ENCODE assay signal across 11 mouse cellular contexts in genomic region chr11:119034635-119035034, GRCm38 (mm10). TPM values are rescaled to one million over a fixed set of nuclear protein-coding genes. Genes with fewer than 3 reads are reported as not detected.
A peak's percentile ranks its signal among the peaks of the same experiment; 100 is the strongest.
DNase-seq lines count a peak whose midpoint lies in the region; ATAC-seq and TF ChIP-seq lines count a peak whose summit lies in the region.
"Had no signal": no experiment of that assay in that cellular context is flagged by ENCODE, and none has a peak within 500 bp of the region (broad histone marks: within the 10 kb centered on the region; RNA-seq: fewer than 3 reads in every experiment).

No protein-coding gene starts in this region.

- no peak for TF ChIP-seq CTCF in hindbrain, postnatal 0 days (IDR thresholded peaks at IDR 0.05; ENCODE audit: low read depth)

- no peak overlapping the region for H3ac ChIP-seq in myocyte (ENCODE audit: control insufficient read depth, insufficient read length)

- H3K36me3 ChIP-seq in kidney, embryonic 15.5 days = peaks cover 23% of the 10 kb centered on the region
- peaks cover 31% of the 10 kb centered on the region for H3K36me3 ChIP-seq in embryonic facial prominence, embryonic 14.5 days (ENCODE audit: control insufficient read depth, insufficient read depth, low read length)
- H3K36me3 ChIP-seq in hindbrain, postnatal 0 days (ENCODE audit: insufficient read depth, low read length) = peaks cover 18% of the 10 kb centered on the region
- H3K36me3 ChIP-seq in myocyte (ENCODE audit: control insufficient read depth, insufficient read depth) = peaks cover 5% of the 10 kb centered on the region
- H3K36me3 ChIP-seq: G1E had no signal

- 2% methylated on average over 19 of the region's 19 CpGs for WGBS in kidney, embryonic 15.5 days
- WGBS in embryonic facial prominence, embryonic 14.5 days = 3% methylated on average over 19 of the region's 19 CpGs
- 13% methylated on average over 19 of the region's 19 CpGs for WGBS in hindbrain, postnatal 0 days

- peaks cover 67% of the 10 kb centered on the region for H3K27me3 ChIP-seq in kidney, embryonic 15.5 days
- H3K27me3 ChIP-seq in embryonic facial prominence, embryonic 14.5 days (replicated peaks; ENCODE audit: control insufficient read depth, insufficient read depth, low read length) = peaks cover 47% of the 10 kb centered on the region
- H3K27me3 ChIP-seq in hindbrain, postnatal 0 days (ENCODE audit: insufficient read depth, low read length) = peaks cover 17% of the 10 kb centered on the region
- H3K27me3 ChIP-seq in myocyte (ENCODE audit: control insufficient read depth, insufficient read depth, insufficient read length) = no peaks in the 10 kb centered on the region

- H3K4me3 ChIP-seq in kidney, embryonic 15.5 days (replicated peaks) = peak overlapping the region; percentile 32
- peak overlapping the region; percentile 38 for H3K4me3 ChIP-seq in embryonic facial prominence, embryonic 14.5 days (ENCODE audit: low read depth, low read length)
- H3K4me3 ChIP-seq in hindbrain, postnatal 0 days (ENCODE audit: low read length) = no peak overlapping the region; the same call in 1 of the 2 replicates
- no peak overlapping the region for H3K4me3 ChIP-seq in myocyte

- peaks cover 5% of the 10 kb centered on the region for H3K79me2 ChIP-seq in myocyte (ENCODE audit: control insufficient read depth, insufficient read depth)

- no peak for DNase-seq in kidney, adult 8-10 months
- DNase-seq in embryonic facial prominence, embryonic 14.5 days (ENCODE audit: low spot score) = no peak
- no peak for DNase-seq in hindbrain, postnatal 0 days (ENCODE audit: low spot score)
- no peak for DNase-seq in ovary, postnatal 36 days (ENCODE audit: low spot score)
- DNase-seq in adrenal gland, postnatal 4 days (ENCODE audit: low spot score in 2 of 2) = no peak
- DNase-seq in kidney, adult 11 months = no peak

- H3K4me1 ChIP-seq in kidney, embryonic 15.5 days = peaks cover 56% of the 10 kb centered on the region
- H3K4me1 ChIP-seq in embryonic facial prominence, embryonic 14.5 days (ENCODE audit: control insufficient read depth, insufficient read depth, low read length) = peaks cover 22% of the 10 kb centered on the region
- H3K4me1 ChIP-seq in hindbrain, postnatal 0 days (ENCODE audit: insufficient read depth, low read length) = peaks cover 3% of the 10 kb centered on the region

- no peaks in the 10 kb centered on the region for H3K9me3 ChIP-seq in kidney, embryonic 15.5 days (replicated peaks)
- no peaks in the 10 kb centered on the region for H3K9me3 ChIP-seq in embryonic facial prominence, embryonic 14.5 days (ENCODE audit: control insufficient read depth, low read length)
- H3K9me3 ChIP-seq in hindbrain, postnatal 0 days (ENCODE audit: low read length) = no peaks in the 10 kb centered on the region

- peak overlapping the region; percentile 56 for H3K4me2 ChIP-seq in kidney, embryonic 15.5 days
- H3K4me2 ChIP-seq in embryonic facial prominence, embryonic 14.5 days (ENCODE audit: low read depth, low read length) = peak overlapping the region; percentile 58
- peak overlapping the region; percentile 47 for H3K4me2 ChIP-seq in hindbrain, postnatal 0 days (ENCODE audit: low read depth, low read length)
- H3K4me2 ChIP-seq in myocyte (ENCODE audit: low read depth) = peak overlapping the region; percentile 61

- no peak overlapping the region for H3K9ac ChIP-seq in kidney, embryonic 15.5 days
- H3K9ac ChIP-seq in embryonic facial prominence, embryonic 14.5 days (ENCODE audit: low read depth, low read length) = no peak overlapping the region
- H3K9ac ChIP-seq in hindbrain, postnatal 0 days (replicated peaks; ENCODE audit: low read length) = no peak overlapping the region
- H3K9ac ChIP-seq: liver, embryonic 14.5 days had no signal

- no peak for ATAC-seq in kidney, embryonic 15.5 days (replicated peaks; ENCODE audit: low FRiP score)
- ATAC-seq in embryonic facial prominence, embryonic 14.5 days (ENCODE audit: low read depth) = 0 out of 2 replicates have a peak, but pooled peaks have one; percentile 20
- no peak for ATAC-seq in hindbrain, postnatal 0 days

- TF ChIP-seq POLR2A in myocyte (IDR thresholded peaks at IDR 0.05; ENCODE audit: insufficient read length, low read depth) = no peak

- no peak overlapping the region for H3K27ac ChIP-seq in kidney, embryonic 15.5 days
- no peak overlapping the region for H3K27ac ChIP-seq in embryonic facial prominence, embryonic 14.5 days (replicated peaks; ENCODE audit: low read depth, low read length)
- no peak overlapping the region for H3K27ac ChIP-seq in hindbrain, postnatal 0 days
- H3K27ac ChIP-seq: liver, embryonic 14.5 days had no signal

TF ChIP-seq in myocyte, 11 proteins besides CTCF, POLR2A, EP300 and RAD21:
- TF ChIP-seq USF1 (IDR thresholded peaks at IDR 0.05; ENCODE audit: low read depth) = no peak
- TF ChIP-seq POLR2AphosphoS2 (IDR thresholded peaks at IDR 0.05; ENCODE audit: insufficient read length, low read depth) = no peak
- TF ChIP-seq MYOG (IDR thresholded peaks at IDR 0.05; ENCODE audit: control insufficient read depth in 1 of 3, insufficient read depth in 1 of 3, insufficient read length in 2 of 3, low read depth in 2 of 3) = no peak
- TF ChIP-seq TCF12 (IDR thresholded peaks at IDR 0.05; ENCODE audit: insufficient read depth, poor library complexity, severe bottlenecking) = no peak
- TF ChIP-seq REST (IDR thresholded peaks at IDR 0.05; ENCODE audit: insufficient read depth, insufficient read length) = no peak
- no peak for TF ChIP-seq MAX (IDR thresholded peaks at IDR 0.05; ENCODE audit: low read depth)
- no peak for TF ChIP-seq E2F4 (IDR thresholded peaks at IDR 0.05; ENCODE audit: insufficient read depth)
- TF ChIP-seq TCF3 (IDR thresholded peaks at IDR 0.05; ENCODE audit: insufficient read length, low read depth) = no peak
- no peak for TF ChIP-seq MYOD1 (IDR thresholded peaks at IDR 0.05; ENCODE audit: control insufficient read depth in 1 of 3, insufficient read length in 2 of 3, low read depth in 2 of 3)
- no peak for TF ChIP-seq CEBPB (IDR thresholded peaks at IDR 0.05; ENCODE audit: insufficient read depth, poor library complexity, severe bottlenecking)
- TF ChIP-seq SRF (IDR thresholded peaks at IDR 0.05; ENCODE audit: control insufficient read depth, insufficient read length, low read depth) = no peak
TF ChIP-seq in myocyte: peak in this region for 0.

RNA-seq across cellular contexts. Expression of gene Cbx8, which starts 6.1 kb away (rescaled TPM):
- polyA plus RNA-seq in kidney, embryonic 15.5 days (2015; fragmentation: Nextera tagmentation; extraction: Ambion mirVana) = 9.8 and 10.3 TPM in 2 replicates
- 9.6 and 10.1 TPM in 2 replicates for polyA plus RNA-seq in embryonic facial prominence, embryonic 14.5 days (2014; fragmentation: Nextera tagmentation; extraction: Ambion mirVana)
- 10.0 and 11.4 TPM in 2 replicates for total RNA-seq in hindbrain, postnatal 0 days (2014; rRNA removed)
- polyA plus RNA-seq in hindbrain, postnatal 0 days (2015; fragmentation: Nextera tagmentation; extraction: Ambion mirVana) = 6.5 and 7.6 TPM in 2 replicates
- polyA plus RNA-seq in myocyte (2012; fragmentation: generic; extraction: Trizol) = 4.9 TPM
- 10 to 100 TPM; 10.8 to 15.5 TPM for total RNA-seq in adrenal gland, postnatal 4 days (2021)
- total RNA-seq: G1E had no signal
- polyA plus RNA-seq: G1E had no signal

RNA-seq across cellular contexts. Expression of gene Cbx2, which starts 11.9 kb away (rescaled TPM):
- polyA plus RNA-seq in kidney, embryonic 15.5 days (2015; fragmentation: Nextera tagmentation; extraction: Ambion mirVana) = 38.9 and 40.7 TPM in 2 replicates
- 23.9 and 28.3 TPM in 2 replicates for polyA plus RNA-seq in embryonic facial prominence, embryonic 14.5 days (2014; fragmentation: Nextera tagmentation; extraction: Ambion mirVana)
- total RNA-seq in hindbrain, postnatal 0 days (2014; rRNA removed) = 14.6 and 18.9 TPM in 2 replicates
- 7.0 and 7.4 TPM in 2 replicates for polyA plus RNA-seq in hindbrain, postnatal 0 days (2015; fragmentation: Nextera tagmentation; extraction: Ambion mirVana)
- 10.2 TPM for polyA plus RNA-seq in myocyte (2012; fragmentation: generic; extraction: Trizol)
- 10 to 100 TPM in 1 of 2 experiments, 1 to 10 TPM in 1; 9.5 to 10.1 TPM for total RNA-seq in adrenal gland, postnatal 4 days (2021)
- polyA plus RNA-seq: G1E had no signal

RNA-seq across cellular contexts. Expression of gene Enpp7, which starts 46.6 kb away (rescaled TPM):
- not detected in 2 replicates for polyA plus RNA-seq in kidney, embryonic 15.5 days (2015; fragmentation: Nextera tagmentation; extraction: Ambion mirVana)
- polyA plus RNA-seq in embryonic facial prominence, embryonic 14.5 days (2014; fragmentation: Nextera tagmentation; extraction: Ambion mirVana) = not detected in 2 replicates
- total RNA-seq in hindbrain, postnatal 0 days (2014; rRNA removed) = not detected in 2 replicates
- polyA plus RNA-seq in hindbrain, postnatal 0 days (2015; fragmentation: Nextera tagmentation; extraction: Ambion mirVana) = not detected in 2 replicates
- polyA plus RNA-seq in myocyte (2012; fragmentation: generic; extraction: Trizol) = not detected
- not detected for total RNA-seq in adrenal gland, postnatal 4 days (2021)
- total RNA-seq: G1E; gastrocnemius, postnatal 14 days had no signal
- polyA plus RNA-seq: G1E; liver, embryonic 14.5 days had no signal

RNA-seq across cellular contexts. Expression of gene Cbx4, which starts 51.4 kb away (rescaled TPM):
- polyA plus RNA-seq in kidney, embryonic 15.5 days (2015; fragmentation: Nextera tagmentation; extraction: Ambion mirVana) = 8.6 and 9.9 TPM in 2 replicates
- polyA plus RNA-seq in embryonic facial prominence, embryonic 14.5 days (2014; fragmentation: Nextera tagmentation; extraction: Ambion mirVana) = 11.0 and 13.5 TPM in 2 replicates
- 33.6 and 41.3 TPM in 2 replicates for total RNA-seq in hindbrain, postnatal 0 days (2014; rRNA removed)
- 22.4 and 23.7 TPM in 2 replicates for polyA plus RNA-seq in hindbrain, postnatal 0 days (2015; fragmentation: Nextera tagmentation; extraction: Ambion mirVana)
- polyA plus RNA-seq in myocyte (2012; fragmentation: generic; extraction: Trizol) = 29.9 TPM
- 10 to 100 TPM; 69.7 to 76.8 TPM for total RNA-seq in adrenal gland, postnatal 4 days (2021)
- total RNA-seq: G1E had no signal

Comparison
In these comparisons a context has a peak if more than half of its experiments do, and no peak if none do; other contexts are left out.
1. H3K4me3 ChIP-seq: peak in kidney, embryonic 15.5 days (single experiment) and embryonic facial prominence, embryonic 14.5 days (single experiment); none in hindbrain, postnatal 0 days (single experiment) and myocyte (single experiment).
2. Peak in every context shown above with its lines, with median percentiles within 50 percentile points of each other: H3K4me2 ChIP-seq.